23 mouse cellular contexts compared by ENCODE assay signal in the genomic region with DNA sequence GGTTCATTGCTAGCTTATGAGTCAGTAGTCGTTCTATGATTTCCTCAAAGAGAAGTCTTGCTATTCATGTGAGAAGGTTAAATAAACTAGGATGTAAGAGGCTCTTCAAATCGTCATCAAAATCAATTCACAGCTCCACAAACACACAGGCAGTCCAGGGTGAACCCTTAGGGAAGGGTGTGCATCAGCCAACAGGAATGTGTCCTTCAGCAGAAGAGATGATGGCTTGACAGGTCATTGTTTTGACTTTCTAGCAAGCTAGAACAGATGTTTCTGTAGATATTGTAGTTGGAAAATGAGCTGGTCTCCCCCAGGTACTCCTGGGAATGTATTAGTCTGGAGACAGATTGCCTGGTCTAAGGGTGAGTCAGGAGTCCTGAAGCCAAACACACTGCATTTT.
DNase-seq lines count a peak whose midpoint lies in the region; ATAC-seq and TF ChIP-seq lines count a peak whose summit lies in the region.
"Had no signal": no experiment of that assay in that cellular context is flagged by ENCODE, and none has a peak within 500 bp of the region (broad histone marks: within the 10 kb centered on the region; RNA-seq: fewer than 3 reads in every experiment).

No protein-coding gene starts in this region.

- peak overlapping the region; percentile 30 for H3K27ac ChIP-seq in embryonic fibroblast, embryonic 13.5 days (ENCODE audit: insufficient read depth, low read length)
- H3K27ac ChIP-seq: embryonic facial prominence, embryonic 15.5 days; forebrain, embryonic 12.5 days; hindbrain, embryonic 10.5 days; hindbrain, embryonic 14.5 days had no signal

- H3K4me1 ChIP-seq in embryonic fibroblast, embryonic 13.5 days (ENCODE audit: control insufficient read depth, insufficient read depth, low read length): peaks cover 10% of the 10 kb centered on the region
- H3K4me1 ChIP-seq: embryonic facial prominence, embryonic 15.5 days; forebrain, embryonic 12.5 days; hindbrain, embryonic 10.5 days had no signal

- H3K4me3 ChIP-seq in embryonic fibroblast, embryonic 13.5 days (ENCODE audit: insufficient read depth, low read length): no peak overlapping the region
- H3K4me3 ChIP-seq: embryonic facial prominence, embryonic 15.5 days; forebrain, embryonic 12.5 days; heart, embryonic 13.5 days; hindbrain, embryonic 10.5 days had no signal

- no peak for ATAC-seq in megakaryocyte progenitor cell, adult 5-6 weeks (replicated peaks; ENCODE audit: poor library complexity)
- no peak for ATAC-seq in inflammation-experienced regulatory T-cells, adult 6 months
- ATAC-seq: CD4-positive, CD25-positive, alpha-beta regulatory T cell, adult 4 months; forebrain, embryonic 16.5 days; intestine, postnatal 0 days; Patski had no signal

- intact Hi-C loops in heart, postnatal 25 days (cut with DNase I): no loop called here

- no peak for TF ChIP-seq POLR2A in embryonic fibroblast, embryonic 13.5 days (IDR thresholded peaks at IDR 0.05; ENCODE audit: low read depth, low read length)

- peak; percentile 78 for DNase-seq in heart, adult 11 months
- no peak for DNase-seq in heart, postnatal 25 days (ENCODE audit: low spot score)
- peak; percentile 83 for DNase-seq in 3T3-L1 (ENCODE audit: low read depth, low spot score)
- no peak for DNase-seq in embryo, embryonic 10.5 days (ENCODE audit: low spot score)
- DNase-seq: adrenal gland, adult 2 months; adrenal gland, postnatal 25 days; cerebellum, adult 18-20 months; cerebellum, adult 9-11 months; cerebellum, postnatal 36 days; gastrocnemius, postnatal 25 days; heart, postnatal 10 days had no signal

- no peak for TF ChIP-seq CTCF in embryonic fibroblast, embryonic 13.5 days (IDR thresholded peaks at IDR 0.05; ENCODE audit: borderline replicate concordance, insufficient read depth, low read length)

Comparison
In these comparisons a context has a peak if more than half of its experiments do, and no peak if none do; other contexts are left out.
1. DNase-seq: peak in heart, adult 11 months (single experiment) and 3T3-L1 (single experiment); none in heart, postnatal 25 days (single experiment) and embryo, embryonic 10.5 days (single experiment).